Mouse (Mus musculus): ENCODE results near the gene Urb2. TPM values are rescaled to one million over a fixed set of nuclear protein-coding genes. Genes with fewer than 3 reads are reported as not detected.

The Urb2 gene
- total RNA-seq, 1 experiment from 2014 or later = 5.7 TPM

DNA sequence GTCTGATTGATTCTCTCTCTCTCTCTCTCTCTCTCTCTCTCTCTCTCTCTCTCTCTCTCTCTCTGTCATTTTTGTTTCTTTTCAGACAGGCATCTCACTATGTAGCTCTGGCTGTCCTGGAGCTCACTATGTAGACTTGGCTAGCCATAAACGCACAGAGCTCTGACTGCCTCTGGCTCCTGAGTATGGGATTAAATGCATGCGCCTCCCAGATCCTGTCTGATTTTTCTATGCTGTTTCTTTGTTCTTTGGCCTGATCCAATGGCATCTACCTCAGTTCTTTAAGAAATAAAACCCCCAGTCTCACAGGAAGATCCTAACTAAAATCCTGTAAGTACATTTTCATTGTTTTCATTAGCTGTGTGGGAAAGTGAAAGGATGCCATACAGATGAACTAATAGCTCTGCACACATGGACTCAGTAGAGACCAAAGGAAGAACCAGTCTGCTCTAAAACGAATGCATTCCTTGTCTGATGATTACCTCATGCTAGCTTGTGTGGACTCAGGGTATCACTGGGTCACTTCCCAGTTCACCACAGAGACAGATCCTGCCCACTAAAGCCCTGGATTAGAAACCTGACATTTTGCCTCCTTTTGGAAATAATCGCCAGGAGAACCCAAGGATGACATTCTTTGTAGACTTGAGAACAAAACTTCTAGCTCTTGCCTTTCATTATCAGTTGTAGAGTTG lies 45.9 kb downstream of the Urb2 start:
- ATAC-seq (replicated peaks; ENCODE audit: insufficient number of reproducible peaks, low FRiP score, low TSS enrichment, poor library complexity, severe bottlenecking) = no peak

- ATAC-seq (replicated peaks; ENCODE audit: insufficient number of reproducible peaks, low FRiP score, low TSS enrichment, poor library complexity, severe bottlenecking) = no peak
Observed at GRCm38 (mm10) chr8:124070363-124071324, 49.3 kb downstream of the Urb2 start.

- no peak for ATAC-seq (replicated peaks; ENCODE audit: insufficient number of reproducible peaks, low FRiP score, low TSS enrichment, poor library complexity, severe bottlenecking)
Observed at GRCm38 (mm10) chr8:124075977-124076376, 54.7 kb downstream of the Urb2 start.

DNA sequence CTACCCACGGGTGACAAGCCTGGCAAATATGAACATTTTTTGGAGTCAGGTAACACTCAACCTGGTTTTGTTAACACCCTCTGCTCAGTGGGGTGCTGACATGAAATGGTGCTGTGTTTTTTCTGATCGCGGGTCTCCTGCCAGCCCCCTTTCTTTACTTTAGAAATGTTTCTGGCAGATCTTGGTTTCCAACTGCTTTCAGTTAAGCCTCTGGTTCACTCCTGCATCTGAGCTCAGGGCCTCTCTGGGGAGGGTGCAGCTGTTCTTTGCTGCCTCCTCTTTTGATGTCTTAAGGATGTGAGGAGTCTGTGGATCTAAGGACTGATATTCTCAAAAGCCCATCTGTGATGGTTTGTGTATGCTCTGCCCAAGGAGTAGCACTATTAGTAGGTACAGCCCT lies 55.1 kb downstream of the Urb2 start:
- no peak for ATAC-seq (replicated peaks; ENCODE audit: insufficient number of reproducible peaks, low FRiP score, low TSS enrichment, poor library complexity, severe bottlenecking)

DNA sequence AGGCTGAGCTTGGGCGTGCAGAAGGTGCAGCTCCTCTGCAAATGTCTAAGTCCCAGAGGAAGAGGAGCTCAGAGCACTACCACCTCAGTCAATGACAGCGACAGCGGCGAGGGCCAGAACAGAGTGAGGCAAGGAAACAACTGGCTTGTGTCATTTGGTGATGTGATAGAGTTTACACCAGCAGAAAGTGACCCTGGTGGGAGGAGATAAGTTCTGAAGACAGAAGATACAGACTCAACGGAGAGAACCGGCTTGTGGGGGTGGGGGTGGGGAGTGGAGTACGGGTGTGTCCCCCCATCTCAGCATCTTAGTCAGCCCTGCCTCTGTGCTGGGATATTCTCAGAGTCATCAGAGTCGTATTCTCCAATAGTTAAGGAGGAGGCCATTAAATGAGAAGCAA lies 56.1 kb downstream of the Urb2 start:
- ATAC-seq (replicated peaks; ENCODE audit: insufficient number of reproducible peaks, low FRiP score, low TSS enrichment, poor library complexity, severe bottlenecking) = no peak

DNA sequence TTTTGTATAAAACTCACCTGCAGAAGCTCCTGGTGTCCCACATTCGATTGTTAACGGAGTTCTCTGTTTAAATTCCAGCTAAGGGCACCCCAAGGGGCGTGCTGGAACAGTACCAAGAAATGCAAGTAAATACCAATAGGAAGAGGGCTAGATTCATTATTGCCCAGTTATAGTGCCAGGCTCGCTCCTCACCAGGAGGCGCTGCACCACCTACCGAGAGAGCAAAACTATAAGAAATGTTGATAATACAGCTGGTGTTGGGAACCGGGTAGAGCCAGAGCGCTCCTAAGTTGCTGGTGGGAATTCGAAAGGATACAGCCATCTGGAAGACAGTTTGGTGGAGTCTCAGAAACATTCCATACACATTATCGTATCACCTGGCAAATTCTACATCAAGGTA lies 56.7 kb downstream of the Urb2 start:
- no peak for ATAC-seq (replicated peaks; ENCODE audit: insufficient number of reproducible peaks, low FRiP score, low TSS enrichment, poor library complexity, severe bottlenecking)

- no peak for ATAC-seq (replicated peaks; ENCODE audit: insufficient number of reproducible peaks, low FRiP score, low TSS enrichment, poor library complexity, severe bottlenecking)
Observed at GRCm38 (mm10) chr8:124078969-124079368, 57.7 kb downstream of the Urb2 start.

- no peak for ATAC-seq (replicated peaks; ENCODE audit: insufficient number of reproducible peaks, low FRiP score, low TSS enrichment, poor library complexity, severe bottlenecking)
Observed at GRCm38 (mm10) chr8:124080467-124081326, 59.4 kb downstream of the Urb2 start.

GRCm38 (mm10) chr8:124082616-124083015 lies 61.3 kb downstream of the Urb2 start:
- ATAC-seq (replicated peaks; ENCODE audit: insufficient number of reproducible peaks, low FRiP score, low TSS enrichment, poor library complexity, severe bottlenecking) = no peak

DNA sequence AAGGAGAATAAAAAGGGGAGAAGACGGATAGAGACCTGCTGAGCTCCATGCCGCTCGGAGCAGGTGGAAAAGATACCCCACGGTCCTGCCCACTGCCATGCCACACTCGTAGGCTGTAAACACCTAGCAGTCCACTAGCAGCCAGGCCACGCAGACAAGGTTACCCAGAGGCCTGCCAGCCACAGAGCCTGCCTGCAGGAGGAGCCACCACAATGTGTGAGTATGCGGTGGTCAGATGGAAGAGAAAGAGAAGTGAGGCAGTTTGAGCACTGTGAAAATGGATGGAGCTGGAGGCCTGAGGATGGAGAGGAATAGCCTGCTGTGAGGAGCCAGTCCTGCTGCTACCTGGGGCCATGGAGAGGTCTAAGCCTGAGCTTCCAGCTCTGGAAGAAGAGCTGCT lies 62.3 kb downstream of the Urb2 start:
- no peak for ATAC-seq (replicated peaks; ENCODE audit: insufficient number of reproducible peaks, low FRiP score, low TSS enrichment, poor library complexity, severe bottlenecking)

DNA sequence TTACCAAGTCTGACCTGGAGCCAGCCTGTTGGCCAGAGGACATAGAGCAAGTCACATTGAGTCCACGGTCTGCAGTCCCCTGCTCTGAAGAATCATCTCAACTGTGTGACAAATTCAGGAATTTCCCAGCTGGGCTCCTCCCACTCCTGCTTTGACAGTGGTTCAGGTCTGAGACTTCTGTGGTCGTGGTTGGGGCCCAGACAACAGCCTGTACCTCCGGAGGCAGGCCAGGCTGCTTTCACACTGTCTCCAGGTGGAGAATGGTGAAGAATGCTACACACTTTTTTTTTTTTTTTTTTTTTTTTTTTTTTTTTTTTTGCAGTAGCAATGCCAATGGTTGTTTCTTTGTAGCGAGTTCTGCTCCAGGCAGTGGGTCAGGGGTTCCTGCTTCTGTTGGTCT lies 64.4 kb downstream of the Urb2 start:
- no peak for ATAC-seq (replicated peaks; ENCODE audit: insufficient number of reproducible peaks, low FRiP score, low TSS enrichment, poor library complexity, severe bottlenecking)

- ATAC-seq (replicated peaks; ENCODE audit: insufficient number of reproducible peaks, low FRiP score, low TSS enrichment, poor library complexity, severe bottlenecking) = no peak
Observed at GRCm38 (mm10) chr8:124088092-124088613, 66.8 kb downstream of the Urb2 start.

GRCm38 (mm10) chr8:124089016-124089415 lies 67.7 kb downstream of the Urb2 start:
- no peak for ATAC-seq (replicated peaks; ENCODE audit: insufficient number of reproducible peaks, low FRiP score, low TSS enrichment, poor library complexity, severe bottlenecking)

DNA sequence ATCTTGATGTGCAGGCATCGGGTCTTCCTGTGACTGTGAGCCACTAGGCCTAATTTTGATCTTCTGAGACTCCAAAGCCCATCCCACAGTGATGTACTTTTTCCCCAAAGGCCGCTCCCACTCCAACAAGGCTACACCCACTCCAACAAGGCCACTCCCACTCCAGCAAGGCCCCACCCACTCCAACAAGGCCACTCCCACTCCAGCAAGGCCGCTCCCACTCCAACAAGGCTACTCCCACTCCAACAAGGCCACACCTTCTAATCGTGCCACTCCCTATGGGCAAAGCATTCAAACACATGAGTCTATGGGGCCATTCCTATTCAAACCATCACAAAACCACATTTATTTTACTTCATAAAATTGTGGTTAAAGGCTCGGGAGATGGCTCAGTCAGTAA lies 69.2 kb downstream of the Urb2 start:
- ATAC-seq (replicated peaks; ENCODE audit: insufficient number of reproducible peaks, low FRiP score, low TSS enrichment, poor library complexity, severe bottlenecking) = no peak

Other genes with a start within 250 kb of the Urb2 start
- gene Rab4a, start 215.5 kb upstream of the Urb2 start, total RNA-seq (2017) = 0.68 to 0.86 TPM (median 0.75 TPM) in 3 replicates
- 3.1 to 8.9 TPM (median 6.7 TPM) in 3 replicates for gene Ccsap, start 161.3 kb upstream of the Urb2 start, total RNA-seq (2017)
- gene Acta1, start 126.8 kb upstream of the Urb2 start, total RNA-seq (2017) = not detected in 3 replicates
- 9.4 to 12.3 TPM (median 10.7 TPM) in 3 replicates for gene Nup133, start 72.2 kb upstream of the Urb2 start, total RNA-seq (2017)
- gene Abcb10, start 38.4 kb upstream of the Urb2 start, total RNA-seq (2017) = 6.3 to 7.8 TPM (median 7.2 TPM) in 3 replicates
- 20.4 to 25.8 TPM (median 24.3 TPM) in 3 replicates for gene Taf5l, start 111 bp upstream of the Urb2 start, total RNA-seq (2017)
- gene Galnt2, start 209.9 kb downstream of the Urb2 start, total RNA-seq (2017) = 39.5 to 77.2 TPM (median 42.9 TPM) in 3 replicates